Mouse (Mus musculus) megakaryocyte, embryonic 14.5 days (primary cell): ENCODE data around the gene Hgd.

Experiments used
- FLI1 ChIP-seq: IDR thresholded peaks from 2 replicates; pipeline ENCODE4 v1.6.1; 2012; ENCODE audit warnings: low read length, inconsistent platforms, mixed read lengths
- GATA1 ChIP-seq: IDR thresholded peaks from 3 replicates; pipeline ENCODE4 v1.6.1; 2012; ENCODE audit warnings: mixed read lengths, low read length, inconsistent platforms, borderline replicate concordance

GRCm38 (mm10) chr16:37550981-37551380 lies 29.0 kb upstream of the Hgd start:
- TF ChIP-seq GATA1: no peak
- no peak for TF ChIP-seq FLI1
